Mouse (Mus musculus) cortical plate, adult 2 months (tissue): ENCODE results near the gene 6030408B16Rik.

Experiments
- CTCF ChIP-seq: fragments of 200-500 bp; IDR thresholded peaks from 2 replicates; pipeline ENCODE4 v1.5.1; 2011; ENCODE audit warnings: mild to moderate bottlenecking, control low read depth, low read length; ENCODE audit not compliant: insufficient read depth; ENCODE audit errors: extremely low read depth
- POLR2A ChIP-seq: fragments of 200-500 bp; IDR thresholded peaks from 2 replicates; pipeline ENCODE4 v1.6.1; 2011; ENCODE audit warnings: mild to moderate bottlenecking, low read length, control low read depth; ENCODE audit not compliant: insufficient read depth; ENCODE audit errors: extremely low read depth

- TF ChIP-seq CTCF (no peak), POLR2A (no peak)
These were observed 33.1 kb upstream of the 6030408B16Rik start for GRCm38 (mm10) chr15:101259922-101260321.
